Mouse (Mus musculus) kidney, adult 10 weeks (tissue): ENCODE data around the gene Triml1. TPM values are rescaled to one million over a fixed set of nuclear protein-coding genes. Genes with fewer than 3 reads are reported as not detected.

ENCODE experiments used
- polyA plus RNA-seq: library from polyadenylated mRNA; stranded (reverse); fragments of 350-450 nt; fragmentation: Illumina TruSeq; extraction: RNeasy Lipid Tissue Mini Kit (QIAGEN cat#74804); gene quantifications from one replicate; pipeline ENCODE4 v1.2.3, GENCODE M21; 2014; ENCODE audit warnings: low read depth, low replicate concordance

Gene Triml1
- not detected for polyA plus RNA-seq

GRCm38 (mm10) chr8:43141386-43141785, at the start of gene Triml1:
Gene Triml1 (minus strand): TSS chr8:43141486.

GRCm38 (mm10) chr8:43180054-43180690, 38.9 kb upstream of the Triml1 start, which contains the start of gene Triml2:
Gene Triml2 (plus strand): TSS chr8:43180541.

Other genes starting within 250 kb of the Triml1 start
- not detected for gene Triml2, start 39.1 kb upstream of the Triml1 start, polyA plus RNA-seq
- not detected for gene Zfp42, start 165.5 kb upstream of the Triml1 start, polyA plus RNA-seq